Mouse (Mus musculus): ENCODE measurements around the gene Clcnkb. TPM values are rescaled to one million over a fixed set of nuclear protein-coding genes. Genes with fewer than 3 reads are reported as not detected.

The Clcnkb gene
- not detected for total RNA-seq (2023)

DNA sequence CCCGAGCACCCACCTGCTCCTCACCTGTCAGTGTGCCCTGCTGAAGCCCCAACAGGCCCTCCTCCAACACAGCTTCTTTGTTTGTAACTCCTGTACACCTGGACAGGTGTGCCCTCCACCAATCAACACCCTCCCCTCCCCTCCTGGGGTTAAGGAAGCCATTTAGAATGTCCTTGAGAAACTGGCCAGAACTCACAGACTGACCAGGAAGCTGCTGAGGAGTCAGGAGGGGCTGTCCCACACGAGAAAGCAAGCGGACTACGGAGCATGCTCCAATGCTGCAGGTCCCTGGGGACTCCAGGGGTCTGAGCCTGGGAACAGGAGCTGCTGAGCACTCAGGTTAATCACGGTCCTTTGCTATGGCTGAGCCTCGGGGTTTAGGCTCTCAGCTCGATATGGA is at the start of gene Clcnkb:
Clcnkb (minus strand) TSS at position 91 of the 400 bp plus-strand sequence.

DNA sequence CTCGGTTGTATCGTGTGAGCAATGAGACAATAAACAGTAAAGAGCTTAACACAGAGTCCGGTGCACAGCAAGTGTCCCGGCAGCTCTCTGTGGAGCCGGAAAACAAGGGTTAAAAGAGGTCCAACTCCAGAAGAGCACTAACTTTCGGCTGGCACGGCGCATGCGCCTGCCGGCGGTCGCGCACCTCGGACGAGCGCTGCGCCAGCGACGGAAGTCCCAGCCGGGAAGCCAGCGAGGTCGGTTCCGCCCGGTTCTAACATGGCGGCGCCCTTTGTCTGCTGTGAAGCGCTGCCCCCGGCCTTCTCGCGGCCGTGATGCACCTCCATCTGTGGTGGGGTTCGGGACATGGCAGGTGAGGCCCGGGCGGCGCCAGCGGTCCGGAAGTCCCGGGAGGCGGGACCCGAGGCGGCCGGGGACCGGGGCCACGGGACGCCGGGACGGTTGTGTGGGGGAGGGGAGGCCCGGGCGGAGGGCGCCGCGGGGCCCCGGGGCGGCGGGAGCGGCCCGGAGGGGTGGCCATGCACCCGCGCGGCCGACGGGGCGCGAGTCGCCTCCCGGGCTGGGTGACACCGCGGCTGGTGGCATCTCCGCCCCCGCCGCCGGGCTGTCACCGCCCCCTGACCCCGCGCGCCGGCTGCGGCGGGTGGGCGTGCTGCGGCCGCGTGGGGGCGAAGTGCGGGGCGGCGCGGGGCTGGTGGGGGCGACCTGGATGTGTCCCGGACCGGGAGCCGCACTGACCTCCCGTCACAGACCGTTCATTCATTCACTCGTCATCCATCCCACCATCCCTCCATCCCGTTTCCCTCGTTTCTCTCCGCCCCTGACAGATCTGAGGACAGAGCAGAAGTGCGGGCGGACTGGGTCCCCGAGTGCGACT is 28.9 kb upstream of the Clcnkb start, which contains the start of gene Zbtb17:
Zbtb17 (plus strand) TSS at position 204 of the 877 bp plus-strand sequence.

DNA sequence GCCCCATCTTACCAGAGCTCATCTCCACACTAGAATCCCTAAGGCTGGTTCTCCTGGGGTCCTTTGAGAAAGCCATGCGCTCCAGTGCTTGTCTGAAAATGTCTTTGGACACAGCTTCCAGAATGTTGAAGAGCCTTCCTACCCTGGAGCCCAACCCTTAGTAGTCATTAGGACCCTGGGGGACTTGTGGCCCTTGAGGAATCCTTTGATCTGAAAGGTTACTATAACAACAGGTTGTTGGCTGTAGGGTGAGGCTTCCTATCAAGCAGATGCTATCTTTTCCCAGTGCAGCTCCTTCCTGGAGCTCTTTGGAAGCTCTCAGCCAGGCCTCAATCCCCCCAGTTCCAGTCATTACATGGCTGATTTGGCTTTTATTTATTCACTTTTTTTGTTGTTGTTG is 20.2 kb upstream of the Clcnkb start, which contains the start of gene Srarp:
Srarp (minus strand) TSS at position 132 of the 400 bp plus-strand sequence.

GRCm38 (mm10) chr4:141420192-141420829 is 4.5 kb upstream of the Clcnkb start, which contains the start of gene Hspb7:
Gene Hspb7 (plus strand): TSS chr4:141420779.

GRCm38 (mm10) chr4:141398545-141398944 is 17.3 kb downstream of the Clcnkb start, which contains the start of gene Clcnka:
Gene Clcnka (minus strand): TSS chr4:141398724.

GRCm38 (mm10) chr4:141367997-141368791 is 47.6 kb downstream of the Clcnkb start, which contains the start of gene Fam131c:
Gene Fam131c (plus strand): TSS chr4:141368220.

Other genes with a start within 250 kb of the Clcnkb start
- 2.5 TPM for gene Rsg1, start 202.1 kb downstream of the Clcnkb start, total RNA-seq (2023)
- gene Arhgef19, start 176.5 kb downstream of the Clcnkb start, total RNA-seq (2023): not detected
- 0.89 TPM for gene Epha2, start 114.8 kb downstream of the Clcnkb start, total RNA-seq (2023)
- gene Fam131c, start 47.8 kb downstream of the Clcnkb start, total RNA-seq (2023): not detected
- not detected for gene Clcnka, start 17.3 kb downstream of the Clcnkb start, total RNA-seq (2023)
- gene Hspb7, start 4.8 kb upstream of the Clcnkb start, total RNA-seq (2023): not detected
- gene Srarp, start 20.1 kb upstream of the Clcnkb start, total RNA-seq (2023): not detected
- 41.5 TPM for gene Zbtb17, start 28.6 kb upstream of the Clcnkb start, total RNA-seq (2023)
- 57.6 TPM for gene Spen, start 122.6 kb upstream of the Clcnkb start, total RNA-seq (2023)
- not detected for gene Fblim1, start 190.1 kb upstream of the Clcnkb start, total RNA-seq (2023)
- not detected for gene Tmem82, start 202.6 kb upstream of the Clcnkb start, total RNA-seq (2023)
- gene Slc25a34, start 207.8 kb upstream of the Clcnkb start, total RNA-seq (2023): not detected
- 36.7 TPM for gene Plekhm2, start 248.9 kb upstream of the Clcnkb start, total RNA-seq (2023)